Mouse (Mus musculus): ENCODE data around the gene Adh7. TPM values are rescaled to one million over a fixed set of nuclear protein-coding genes. Genes with fewer than 3 reads are reported as not detected.

The Adh7 gene
- polyA plus RNA-seq (2012; rRNA removed) = 0.25 and 0.29 TPM in 2 replicates

- Histone ChIP-seq H3K4me1 (ENCODE audit: control insufficient read depth, insufficient read depth, low read length) (peaks cover 2% of the 10 kb centered on the region; the same call in 1 of the 2 replicates), H3K4me3 (ENCODE audit: insufficient read depth, low read depth, low read length) (no peak within 1 kb of the TSS), H3K36me3 (ENCODE audit: control insufficient read depth, insufficient read depth, low read length) (no peaks in the 10 kb centered on the region), H3K27ac (ENCODE audit: insufficient read depth, low read depth, low read length) (no peak within 1 kb of the TSS), H3K27me3 (replicated peaks; ENCODE audit: control insufficient read depth, insufficient read depth, low read length) (no peaks in the 10 kb centered on the region)
- 77% methylated on average over 10 of the region's 10 CpGs for WGBS
- TF ChIP-seq CTCF (conservative IDR thresholded peaks at IDR 0.05; ENCODE audit: insufficient read depth, insufficient read length, low read depth, low read length) (no peak), POLR2A (IDR thresholded peaks at IDR 0.05; ENCODE audit: low read depth, low read length) (no peak)
- no peak for DNase-seq
Measured at GRCm38 (mm10) chr3:138217631-138218264, at the start of gene Adh7. TSS of gene Adh7 (plus strand) at chr3:138217760.

- no peak for TF ChIP-seq POLR2A (IDR thresholded peaks at IDR 0.05; ENCODE audit: low read depth, low read length)
- DNase-seq = peak; percentile 3
- H3K4me3 ChIP-seq (ENCODE audit: insufficient read depth, low read depth, low read length) = no peak overlapping the region
- no peaks in the 10 kb centered on the region for H3K36me3 ChIP-seq (ENCODE audit: control insufficient read depth, insufficient read depth, low read length)
- no peaks in the 10 kb centered on the region for H3K4me1 ChIP-seq (ENCODE audit: control insufficient read depth, insufficient read depth, low read length)
- H3K27me3 ChIP-seq (replicated peaks; ENCODE audit: control insufficient read depth, insufficient read depth, low read length) = no peaks in the 10 kb centered on the region
- no peak overlapping the region for H3K27ac ChIP-seq (ENCODE audit: insufficient read depth, low read depth, low read length)
- 80% methylated on average over 10 of the region's 10 CpGs for WGBS
Measured at GRCm38 (mm10) chr3:138173291-138173690, 44.3 kb upstream of the Adh7 start.

- TF ChIP-seq CTCF (conservative IDR thresholded peaks at IDR 0.05; ENCODE audit: insufficient read depth, insufficient read length, low read depth, low read length) (no peak), POLR2A (IDR thresholded peaks at IDR 0.05; ENCODE audit: low read depth, low read length) (no peak)
- Histone ChIP-seq H3K4me3 (ENCODE audit: insufficient read depth, low read depth, low read length) (no peak overlapping the region), H3K27ac (ENCODE audit: insufficient read depth, low read depth, low read length) (no peak overlapping the region), H3K36me3 (ENCODE audit: control insufficient read depth, insufficient read depth, low read length) (no peaks in the 10 kb centered on the region), H3K4me1 (ENCODE audit: control insufficient read depth, insufficient read depth, low read length) (no peaks in the 10 kb centered on the region), H3K27me3 (replicated peaks; ENCODE audit: control insufficient read depth, insufficient read depth, low read length) (no peaks in the 10 kb centered on the region)
- 71% methylated on average over 6 of the region's 6 CpGs for WGBS
- DNase-seq = no peak
Measured at GRCm38 (mm10) chr3:138175551-138175950, 42.0 kb upstream of the Adh7 start.

- no peak overlapping the region for H3K4me3 ChIP-seq (ENCODE audit: insufficient read depth, low read depth, low read length)
- H3K27me3 ChIP-seq (replicated peaks; ENCODE audit: control insufficient read depth, insufficient read depth, low read length) = no peaks in the 10 kb centered on the region
- WGBS = 70% methylated on average over 2 of the region's 2 CpGs
- no peaks in the 10 kb centered on the region for H3K36me3 ChIP-seq (ENCODE audit: control insufficient read depth, insufficient read depth, low read length)
- H3K4me1 ChIP-seq (ENCODE audit: control insufficient read depth, insufficient read depth, low read length) = no peaks in the 10 kb centered on the region
- H3K27ac ChIP-seq (ENCODE audit: insufficient read depth, low read depth, low read length) = no peak overlapping the region
- peak; percentile 4 for DNase-seq
- TF ChIP-seq POLR2A (IDR thresholded peaks at IDR 0.05; ENCODE audit: low read depth, low read length) = no peak
- no peak for TF ChIP-seq CTCF (conservative IDR thresholded peaks at IDR 0.05; ENCODE audit: insufficient read depth, insufficient read length, low read depth, low read length)
Measured at GRCm38 (mm10) chr3:138182019-138182418, 35.5 kb upstream of the Adh7 start.

GRCm38 (mm10) chr3:138183371-138183770 lies 34.2 kb upstream of the Adh7 start:
- H3K27me3 ChIP-seq (replicated peaks; ENCODE audit: control insufficient read depth, insufficient read depth, low read length) = no peaks in the 10 kb centered on the region
- H3K36me3 ChIP-seq (ENCODE audit: control insufficient read depth, insufficient read depth, low read length) = no peaks in the 10 kb centered on the region
- TF ChIP-seq CTCF (conservative IDR thresholded peaks at IDR 0.05; ENCODE audit: insufficient read depth, insufficient read length, low read depth, low read length) (no peak), POLR2A (IDR thresholded peaks at IDR 0.05; ENCODE audit: low read depth, low read length) (no peak)
- no peaks in the 10 kb centered on the region for H3K4me1 ChIP-seq (ENCODE audit: control insufficient read depth, insufficient read depth, low read length)
- no peak overlapping the region for H3K4me3 ChIP-seq (ENCODE audit: insufficient read depth, low read depth, low read length)
- no peak for DNase-seq
- no peak overlapping the region for H3K27ac ChIP-seq (ENCODE audit: insufficient read depth, low read depth, low read length)
- whole genome bisulfite sequencing = 85% methylated on average over 7 of the region's 7 CpGs

- no peaks in the 10 kb centered on the region for H3K27me3 ChIP-seq (replicated peaks; ENCODE audit: control insufficient read depth, insufficient read depth, low read length)
- TF ChIP-seq CTCF (conservative IDR thresholded peaks at IDR 0.05; ENCODE audit: insufficient read depth, insufficient read length, low read depth, low read length) = no peak
- TF ChIP-seq POLR2A (IDR thresholded peaks at IDR 0.05; ENCODE audit: low read depth, low read length) = no peak
- no peaks in the 10 kb centered on the region for H3K4me1 ChIP-seq (ENCODE audit: control insufficient read depth, insufficient read depth, low read length)
- H3K4me3 ChIP-seq (ENCODE audit: insufficient read depth, low read depth, low read length) = no peak overlapping the region
- H3K36me3 ChIP-seq (ENCODE audit: control insufficient read depth, insufficient read depth, low read length) = no peaks in the 10 kb centered on the region
- WGBS = 40% methylated on average over 4 of the region's 4 CpGs
- no peak overlapping the region for H3K27ac ChIP-seq (ENCODE audit: insufficient read depth, low read depth, low read length)
- DNase-seq = peak; percentile 32
Measured at GRCm38 (mm10) chr3:138185290-138185689, 32.3 kb upstream of the Adh7 start.

- Histone ChIP-seq H3K4me1 (ENCODE audit: control insufficient read depth, insufficient read depth, low read length) (no peaks in the 10 kb centered on the region), H3K27ac (ENCODE audit: insufficient read depth, low read depth, low read length) (no peak overlapping the region), H3K4me3 (ENCODE audit: insufficient read depth, low read depth, low read length) (no peak overlapping the region), H3K36me3 (ENCODE audit: control insufficient read depth, insufficient read depth, low read length) (no peaks in the 10 kb centered on the region), H3K27me3 (replicated peaks; ENCODE audit: control insufficient read depth, insufficient read depth, low read length) (no peaks in the 10 kb centered on the region)
- WGBS = 87% methylated on average over 26 of the region's 26 CpGs
- no peak for DNase-seq
- TF ChIP-seq POLR2A (IDR thresholded peaks at IDR 0.05; ENCODE audit: low read depth, low read length) (no peak), CTCF (conservative IDR thresholded peaks at IDR 0.05; ENCODE audit: insufficient read depth, insufficient read length, low read depth, low read length) (no peak)
Measured at GRCm38 (mm10) chr3:138185995-138186930, 31.3 kb upstream of the Adh7 start.

All from kidney, adult 2 months (tissue).